Mouse (Mus musculus) intestine, embryonic 16.5 days (tissue): ENCODE results near the gene Gatad1. TPM values are rescaled to one million over a fixed set of nuclear protein-coding genes. Genes with fewer than 3 reads are reported as not detected.
A peak's percentile ranks its signal among the peaks of the same experiment; 100 is the strongest.

ENCODE experiments used
- ATAC-seq: fragments of 200-750 bp; cut with Nextera tagmentation; 2 replicates; pipeline ENCODE4 v1.8.0; 2017; ENCODE audit warnings: moderate TSS enrichment, moderate library complexity
- H3K27ac ChIP-seq: fragments of 300-500 bp; sonication (generic); 2 replicates; pipeline ENCODE4 v1.5.1; 2014; ENCODE audit warnings: mild to moderate bottlenecking, low read length
- H3K27me3 ChIP-seq: fragments of 300-500 bp; sonication (generic); replicated peaks from 2 replicates; pipeline ENCODE4 v1.6.1; 2014; ENCODE audit warnings: low read length, control low read depth, mixed read lengths; ENCODE audit not compliant: control insufficient read depth, insufficient read depth
- H3K36me3 ChIP-seq: fragments of 300-500 bp; sonication (generic); 2 replicates; pipeline ENCODE4 v1.6.1; 2014; ENCODE audit warnings: low read length, control low read depth; ENCODE audit not compliant: control insufficient read depth, insufficient read depth
- H3K4me1 ChIP-seq: fragments of 300-500 bp; sonication (generic); 2 replicates; pipeline ENCODE4 v1.6.1; 2014; ENCODE audit warnings: low read length, control low read depth, mixed read lengths; ENCODE audit not compliant: control insufficient read depth, insufficient read depth
- H3K4me2 ChIP-seq: fragments of 300-500 bp; sonication (generic); 2 replicates; pipeline ENCODE4 v1.6.1; 2014; ENCODE audit warnings: low read depth, low read length, control low read depth
- H3K4me3 ChIP-seq: fragments of 300-500 bp; sonication (generic); 2 replicates; pipeline ENCODE4 v1.5.1; 2014; ENCODE audit warnings: mild to moderate bottlenecking, low read length
- H3K9ac ChIP-seq: fragments of 300-500 bp; sonication (generic); 2 replicates; pipeline ENCODE4 v1.6.1; 2014; ENCODE audit warnings: low read depth, low read length
- H3K9me3 ChIP-seq: fragments of 300-500 bp; sonication (generic); 2 replicates; pipeline ENCODE4 v1.6.1; 2016; ENCODE audit warnings: low read length, control low read depth; ENCODE audit not compliant: control insufficient read depth
- WGBS: fragments of 180-500 bp; shearing (Covaris S2); extraction: QIAGEN DNeasy Blood & Tissue Kit; methylation state at CpG from one replicate; pipeline ENCODE4 v1.1.7; 2014; 5-methylcytosine and 5-hydroxymethylcytosine counted together
- microRNA-seq: library from miRNA; unstranded; fragments of <30 nt; microRNA quantifications from one replicate; pipeline ENCODE4, GENCODE M21; 2016
- polyA plus RNA-seq: library from polyadenylated mRNA; unstranded; fragments of >200 nt; fragmentation: Nextera tagmentation; extraction: Ambion mirVana; gene quantifications from 2 replicates; pipeline ENCODE4 v1.2.1, GENCODE M21; 2015

Gatad1 gene
- polyA plus RNA-seq, 1 experiment from 2014 or later: 50.9 TPM

DNA sequence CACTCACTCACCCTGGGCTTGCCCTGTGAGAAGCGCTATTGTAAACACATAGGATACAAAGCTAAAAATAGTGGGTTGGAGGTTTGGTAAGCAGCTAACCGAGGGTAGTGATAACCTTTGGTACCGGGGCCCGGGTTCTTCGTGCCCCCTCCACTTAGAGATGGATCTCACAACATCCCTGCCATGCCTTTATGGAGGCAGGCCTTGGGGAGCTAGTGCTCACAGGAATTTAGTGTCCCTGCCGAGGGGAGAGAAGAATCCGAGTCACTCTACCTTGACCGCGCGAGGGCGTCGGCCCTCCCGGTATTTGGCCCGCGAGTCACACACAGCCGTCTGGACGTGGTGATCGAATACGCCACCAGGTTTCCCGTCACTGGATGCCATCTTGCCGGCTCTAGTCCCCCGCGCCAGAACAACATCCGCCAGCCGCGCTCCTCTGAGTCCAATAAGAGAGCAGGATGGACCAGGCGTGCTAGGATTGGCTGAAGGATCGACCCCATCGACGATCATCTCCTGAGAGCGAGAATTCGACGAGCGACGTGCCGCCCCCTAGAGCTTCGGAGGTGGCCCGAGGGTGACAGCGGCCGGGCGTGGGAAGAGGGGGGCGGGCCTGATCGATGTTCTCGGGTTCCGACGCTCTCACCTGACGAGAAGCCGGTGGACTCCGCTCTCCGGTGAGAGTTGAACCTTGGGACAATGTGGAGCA lies 61.1 kb downstream of the Gatad1 start, which contains the start of gene Pex1:
Pex1 (plus strand) TSS at position 374 of the 706 bp plus-strand sequence.
- Histone ChIP-seq H3K4me1 (peaks cover 12% of the 10 kb centered on the region), H3K9me3 (no peaks in the 10 kb centered on the region), H3K27me3 (no peaks in the 10 kb centered on the region), H3K9ac (peak within 1 kb of the TSS; percentile 82), H3K27ac (peak within 1 kb of the TSS; percentile 67), H3K4me3 (peak within 1 kb of the TSS; percentile 68), H3K36me3 (no peaks in the 10 kb centered on the region; the same call in 1 of the 2 replicates), H3K4me2 (peak within 1 kb of the TSS; percentile 92)
- peak; percentile 98 for ATAC-seq
- WGBS: under 1% methylated on average over 50 of the region's 50 CpGs

Small RNA genes lying within 50 kb of the gene (microRNA-seq; reads per million reads assigned to microRNA genes)
- not detected for gene Gm22926
- not detected for gene Gm26238

Other genes with a start within 250 kb of the Gatad1 start
- 17.6 and 18.7 TPM in 2 replicates for gene Fam133b, start 113.4 kb downstream of the Gatad1 start, polyA plus RNA-seq
- gene 1700109H08Rik, start 85.6 kb downstream of the Gatad1 start, polyA plus RNA-seq: 1.2 and 1.3 TPM in 2 replicates
- gene Pex1, start 61.1 kb downstream of the Gatad1 start, polyA plus RNA-seq: 17.0 and 18.9 TPM in 2 replicates
- 8.9 and 10.3 TPM in 2 replicates for gene Rbm48, start 60.6 kb downstream of the Gatad1 start, polyA plus RNA-seq
- gene Tmbim7, start 6.0 kb downstream of the Gatad1 start, polyA plus RNA-seq: not detected in 2 replicates
- 5.0 and 5.8 TPM in 2 replicates for gene Ankib1, start 145.7 kb upstream of the Gatad1 start, polyA plus RNA-seq
- gene Krit1, start 146.0 kb upstream of the Gatad1 start, polyA plus RNA-seq: 27.5 and 29.2 TPM in 2 replicates
- gene Lrrd1, start 188.0 kb upstream of the Gatad1 start, polyA plus RNA-seq: 0.05 TPM in 1 of 2 replicates, not detected in the other
- gene Mterf1a, start 236.7 kb upstream of the Gatad1 start, polyA plus RNA-seq: 7.2 and 8.5 TPM in 2 replicates